Mouse (Mus musculus): ENCODE results near the gene Fkbpl.

The Fkbpl gene

DNA sequence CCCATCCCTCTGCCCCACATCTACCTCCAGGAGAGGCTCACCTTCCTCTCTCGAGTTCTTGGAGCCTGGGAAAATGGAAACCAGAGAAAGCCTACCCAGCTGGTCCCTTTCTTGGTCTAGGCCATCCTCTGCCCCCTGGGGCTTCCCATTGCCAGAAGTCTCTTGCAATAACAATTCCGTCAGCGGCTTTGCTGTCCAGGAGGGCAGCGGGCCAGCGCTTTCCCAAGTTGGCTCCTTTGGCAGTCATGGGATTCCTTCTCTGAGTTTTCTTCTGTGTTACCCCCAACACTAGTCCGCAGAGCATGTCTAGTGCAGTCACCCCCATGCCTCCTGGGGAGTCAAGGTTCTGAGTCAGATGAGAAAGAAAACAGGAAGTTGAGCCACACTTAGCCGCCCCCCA is 48.3 kb downstream of the Fkbpl start:
- DNase-seq (ENCODE audit: low spot score): peak; percentile 78
